Mouse (Mus musculus) liver, embryonic 14.5 days (tissue): ENCODE measurements around the gene Olfr391-ps. TPM values are rescaled to one million over a fixed set of nuclear protein-coding genes. Genes with fewer than 3 reads are reported as not detected.

Source experiments
- ATAC-seq: fragments of 200-750 bp; cut with Nextera tagmentation; 2 replicates; pipeline ENCODE4 v1.8.0; 2017; ENCODE audit warnings: moderate number of reproducible peaks, mild to moderate bottlenecking, moderate library complexity; ENCODE audit not compliant: insufficient read depth
- DNase-seq, 3 experiments: peaks; one replicate each; pipeline ENCODE4 v3.0.0-alpha.2; 2012 to 2013; ENCODE audit warnings: low read depth in 3 of 3, low spot score in 3 of 3
- H3K27ac ChIP-seq: fragments of 300-500 bp; sonication (generic); 2 replicates; pipeline ENCODE4 v1.5.1; 2014; ENCODE audit warnings: moderate library complexity, mild to moderate bottlenecking, control low read depth, inconsistent platforms
- H3K27me3 ChIP-seq: fragments of 300-500 bp; sonication (generic); 2 replicates; pipeline ENCODE4 v1.6.1; 2014; ENCODE audit warnings: mild to moderate bottlenecking, low read length, moderate library complexity; ENCODE audit not compliant: control insufficient read depth, insufficient read depth
- H3K36me3 ChIP-seq: fragments of 300-500 bp; sonication (generic); replicated peaks from 2 replicates; pipeline ENCODE4 v1.6.1; 2014; ENCODE audit warnings: low read depth; ENCODE audit not compliant: control insufficient read depth, insufficient read depth
- H3K4me1 ChIP-seq, 2 experiments: fragments of 200-500 bp in 1 of 2; fragments of 300-500 bp in 1 of 2; sonication (generic) in 1 of 2; replicated peaks; 2 replicates each; pipeline ENCODE4 v1.6.1; 2012 to 2014; ENCODE audit warnings: antibody characterized with exemption in 1 of 2, inconsistent platforms in 1 of 2, low read length in 1 of 2; ENCODE audit not compliant: control insufficient read depth in 2 of 2, insufficient read depth in 2 of 2
- H3K4me2 ChIP-seq: fragments of 300-500 bp; sonication (generic); 2 replicates; pipeline ENCODE4 v1.6.1; 2014; ENCODE audit warnings: low read depth, mild to moderate bottlenecking, control low read depth, moderate library complexity
- H3K4me3 ChIP-seq, 2 experiments: fragments of 200-500 bp in 1 of 2; fragments of 300-500 bp in 1 of 2; sonication (generic) in 1 of 2; 2 replicates each; pipeline ENCODE4 v1.5.1; 2012 to 2014; ENCODE audit warnings: low read depth in 2 of 2, low read length in 2 of 2, mild to moderate bottlenecking in 2 of 2, control low read depth in 1 of 2, inconsistent platforms in 1 of 2, moderate library complexity in 1 of 2; ENCODE audit not compliant: insufficient read depth in 1 of 2
- H3K9ac ChIP-seq: fragments of 300-500 bp; sonication (generic); replicated peaks from 2 replicates; pipeline ENCODE4 v1.6.1; 2014; ENCODE audit warnings: mild to moderate bottlenecking, control low read depth, moderate library complexity
- H3K9me3 ChIP-seq: fragments of 300-500 bp; sonication (generic); 2 replicates; pipeline ENCODE4 v1.6.1; 2016; ENCODE audit warnings: low read length, mixed read lengths; ENCODE audit not compliant: control insufficient read depth
- CTCF ChIP-seq: IDR thresholded peaks from 2 replicates; pipeline ENCODE4 v1.5.1; 2016; ENCODE audit warnings: antibody characterized with exemption, low read depth, control low read depth
- EP300 ChIP-seq: IDR thresholded peaks from 2 replicates; pipeline ENCODE4 v1.6.1; 2016; ENCODE audit warnings: antibody characterized with exemption, low read depth
- polyA plus RNA-seq, 2 experiments: library from polyadenylated mRNA; depleted of rRNA in 1 of 2; stranded (reverse) in 1 of 2; unstranded in 1 of 2; fragments of >200 nt; fragmentation: Nextera tagmentation in 1 of 2; extraction: Ambion mirVana in 1 of 2; gene quantifications; 2 replicates each; pipeline versions ENCODE4 v1.2.1 to v1.2.3; 2012 to 2014

Gene Olfr391-ps
- polyA plus RNA-seq, 2 experiments = not detected

DNA sequence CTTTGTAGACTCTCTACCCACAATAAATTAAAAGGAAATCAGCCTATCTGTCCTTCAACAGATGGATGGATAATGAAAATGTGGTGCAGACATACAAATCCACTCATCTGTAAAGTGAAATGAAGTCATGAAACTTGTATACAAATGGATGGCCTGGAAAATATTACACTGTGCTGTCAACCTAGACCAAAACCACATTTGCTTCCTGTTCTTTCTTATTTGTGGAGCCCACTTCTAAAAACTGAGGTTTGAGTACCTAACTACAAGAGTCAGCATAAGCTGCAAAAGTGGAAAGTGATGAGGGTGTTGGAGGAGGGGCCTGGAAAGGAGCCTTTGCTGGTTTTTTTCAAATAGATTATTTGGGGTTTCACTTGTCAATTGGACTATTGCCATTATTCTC, 43.7 kb downstream of the Olfr391-ps start:
- TF ChIP-seq CTCF (no peak), EP300 (no peak)
- no peak for ATAC-seq

More for the DNA sequence above, 43.7 kb downstream of the Olfr391-ps start:
- no peak for DNase-seq
- Histone ChIP-seq H3K4me2 (no peak overlapping the region), H3K9ac (no peak overlapping the region), H3K36me3 (no peaks in the 10 kb centered on the region), H3K9me3 (no peaks in the 10 kb centered on the region), H3K4me3 (no peak overlapping the region), H3K27ac (no peak overlapping the region), H3K4me1 (no peaks in the 10 kb centered on the region), H3K27me3 (no peaks in the 10 kb centered on the region)

Other genes starting within 250 kb of the Olfr391-ps start
- gene Olfr385, start 210.0 kb downstream of the Olfr391-ps start, polyA plus RNA-seq (2012; rRNA removed) = not detected in 2 replicates
- not detected in 2 replicates for gene Olfr385, start 210.0 kb downstream of the Olfr391-ps start, polyA plus RNA-seq (2014; fragmentation: Nextera tagmentation; extraction: Ambion mirVana)
- not detected in 2 replicates for gene Olfr384, start 204.5 kb downstream of the Olfr391-ps start, polyA plus RNA-seq (2012; rRNA removed)
- gene Olfr384, start 204.5 kb downstream of the Olfr391-ps start, polyA plus RNA-seq (2014; fragmentation: Nextera tagmentation; extraction: Ambion mirVana) = not detected in 2 replicates
- not detected in 2 replicates for gene Zfp735, start 114.3 kb downstream of the Olfr391-ps start, polyA plus RNA-seq (2012; rRNA removed)
- gene Zfp735, start 114.3 kb downstream of the Olfr391-ps start, polyA plus RNA-seq (2014; fragmentation: Nextera tagmentation; extraction: Ambion mirVana) = not detected in 2 replicates
- gene Olfr389, start 22.3 kb downstream of the Olfr391-ps start, polyA plus RNA-seq (2012; rRNA removed) = not detected in 2 replicates
- gene Olfr389, start 22.3 kb downstream of the Olfr391-ps start, polyA plus RNA-seq (2014; fragmentation: Nextera tagmentation; extraction: Ambion mirVana) = not detected in 2 replicates
- not detected in 2 replicates for gene Olfr390, start 20.1 kb downstream of the Olfr391-ps start, polyA plus RNA-seq (2012; rRNA removed)
- gene Olfr390, start 20.1 kb downstream of the Olfr391-ps start, polyA plus RNA-seq (2014; fragmentation: Nextera tagmentation; extraction: Ambion mirVana) = not detected in 2 replicates
- gene Olfr392, start 14.0 kb upstream of the Olfr391-ps start, polyA plus RNA-seq (2012; rRNA removed) = not detected in 2 replicates
- gene Olfr392, start 14.0 kb upstream of the Olfr391-ps start, polyA plus RNA-seq (2014; fragmentation: Nextera tagmentation; extraction: Ambion mirVana) = not detected in 2 replicates
- gene Olfr393, start 48.4 kb upstream of the Olfr391-ps start, polyA plus RNA-seq (2012; rRNA removed) = not detected in 2 replicates
- gene Olfr393, start 48.4 kb upstream of the Olfr391-ps start, polyA plus RNA-seq (2014; fragmentation: Nextera tagmentation; extraction: Ambion mirVana) = not detected in 2 replicates
- not detected in 2 replicates for gene Olfr394, start 87.7 kb upstream of the Olfr391-ps start, polyA plus RNA-seq (2012; rRNA removed)
- gene Olfr394, start 87.7 kb upstream of the Olfr391-ps start, polyA plus RNA-seq (2014; fragmentation: Nextera tagmentation; extraction: Ambion mirVana) = not detected in 2 replicates
- gene Olfr395, start 106.2 kb upstream of the Olfr391-ps start, polyA plus RNA-seq (2012; rRNA removed) = not detected in 2 replicates
- gene Olfr395, start 106.2 kb upstream of the Olfr391-ps start, polyA plus RNA-seq (2014; fragmentation: Nextera tagmentation; extraction: Ambion mirVana) = not detected in 2 replicates
- gene Olfr23, start 133.6 kb upstream of the Olfr391-ps start, polyA plus RNA-seq (2012; rRNA removed) = not detected in 2 replicates
- gene Olfr23, start 133.6 kb upstream of the Olfr391-ps start, polyA plus RNA-seq (2014; fragmentation: Nextera tagmentation; extraction: Ambion mirVana) = not detected in 2 replicates
- gene Olfr397, start 157.8 kb upstream of the Olfr391-ps start, polyA plus RNA-seq (2012; rRNA removed) = not detected in 2 replicates
- gene Olfr397, start 157.8 kb upstream of the Olfr391-ps start, polyA plus RNA-seq (2014; fragmentation: Nextera tagmentation; extraction: Ambion mirVana) = not detected in 2 replicates
- gene Olfr398, start 187.4 kb upstream of the Olfr391-ps start, polyA plus RNA-seq (2012; rRNA removed) = not detected in 2 replicates
- gene Olfr398, start 187.4 kb upstream of the Olfr391-ps start, polyA plus RNA-seq (2014; fragmentation: Nextera tagmentation; extraction: Ambion mirVana) = not detected in 2 replicates